Mouse (Mus musculus): Measurements from ENCODE around the gene Adgrg7. TPM values are rescaled to one million over a fixed set of nuclear protein-coding genes. Genes with fewer than 3 reads are reported as not detected.

Adgrg7 gene
- polyA plus RNA-seq (2021), result not detected

- ChIA-PET POLR2A (no interaction called here), CTCF (no interaction called here)
- ATAC-seq (no peak), DNase-seq (ENCODE audit: low read depth, low spot score) (no peak)
- in situ Hi-C loops (cut with MboI; ENCODE audit: low pct_unique_long_range_greater_than_20kb), result no loop called here
- H3K27me3 ChIP-seq, result peaks cover 39% of the 10 kb centered on the region
- TF ChIP-seq CTCF (IDR thresholded peaks at IDR 0.05), result no peak
Observed at GRCm38 (mm10) chr16:56795481-56796139, at the start of gene Adgrg7. Gene Adgrg7 (minus strand): TSS chr16:56795855.

- CTCF ChIA-PET, result no interaction called here
- ATAC-seq (no peak), DNase-seq (ENCODE audit: low read depth, low spot score) (no peak)
- no peak for TF ChIP-seq CTCF (IDR thresholded peaks at IDR 0.05)
- POLR2A ChIA-PET, result no interaction called here
- in situ Hi-C loops (cut with MboI; ENCODE audit: low pct_unique_long_range_greater_than_20kb), result no loop called here
- H3K27me3 ChIP-seq, result peaks cover 31% of the 10 kb centered on the region
Observed at GRCm38 (mm10) chr16:56842988-56843387, 47.3 kb upstream of the Adgrg7 start.

DNA sequence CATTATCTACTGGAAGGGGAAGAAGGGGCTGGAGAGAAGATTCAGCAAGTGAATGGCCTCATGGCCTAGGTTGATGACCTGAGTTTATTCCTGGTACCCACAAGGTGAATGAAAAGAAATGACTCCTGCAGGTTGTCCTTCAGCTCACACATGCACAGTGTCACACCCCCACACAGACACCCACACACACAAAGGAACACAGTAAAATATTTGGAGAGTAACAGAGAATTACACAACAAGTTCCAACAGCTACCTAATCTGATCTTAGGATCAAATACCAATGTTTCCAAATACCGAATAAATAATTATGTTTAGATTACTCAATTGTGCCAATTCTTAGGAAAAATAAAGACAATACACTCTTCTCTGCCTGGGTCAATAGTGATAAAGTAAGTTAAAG is 37.7 kb upstream of the Adgrg7 start:
- no peak for DNase-seq (ENCODE audit: low read depth, low spot score)
- peaks cover 13% of the 10 kb centered on the region for H3K27me3 ChIP-seq
- TF ChIP-seq CTCF (IDR thresholded peaks at IDR 0.05), result no peak
- no peak for ATAC-seq
- in situ Hi-C loops (cut with MboI; ENCODE audit: low pct_unique_long_range_greater_than_20kb), result no loop called here
- ChIA-PET CTCF (interaction anchor here (1.4 kb wide), 1 partner anchor 12 kb away, joined by 4 read pairs; no protein-coding TSS in a partner anchor), POLR2A (no interaction called here)

GRCm38 (mm10) chr16:56831986-56832385 is 36.3 kb upstream of the Adgrg7 start:
- POLR2A ChIA-PET, result no interaction called here
- CTCF ChIA-PET, result no interaction called here
- DNase-seq (ENCODE audit: low read depth, low spot score) (no peak), ATAC-seq (no peak)
- peaks cover 12% of the 10 kb centered on the region for H3K27me3 ChIP-seq
- in situ Hi-C loops (cut with MboI; ENCODE audit: low pct_unique_long_range_greater_than_20kb), result no loop called here
- no peak for TF ChIP-seq CTCF (IDR thresholded peaks at IDR 0.05)

- no peak for ATAC-seq
- POLR2A ChIA-PET, result no interaction called here
Observed at GRCm38 (mm10) chr16:56801370-56802109, 5.9 kb upstream of the Adgrg7 start.

GRCm38 (mm10) chr16:56800946-56801345 is 5.3 kb upstream of the Adgrg7 start:
- DNase-seq (ENCODE audit: low read depth, low spot score) (no peak), ATAC-seq (no peak)
- in situ Hi-C loops (cut with MboI; ENCODE audit: low pct_unique_long_range_greater_than_20kb), result no loop called here
- ChIA-PET POLR2A (no interaction called here), CTCF (interaction anchor here (0.9 to 2.1 kb wide), 3 partner anchors 21 to 124 kb away, joined by 3 to 9 read pairs (median 3); no protein-coding TSS in a partner anchor)
- peaks cover 58% of the 10 kb centered on the region for H3K27me3 ChIP-seq
- no peak for TF ChIP-seq CTCF (IDR thresholded peaks at IDR 0.05)

More at GRCm38 (mm10) chr16:56801370-56802109, 5.9 kb upstream of the Adgrg7 start:
- DNase-seq (ENCODE audit: low read depth, low spot score), result no peak
- CTCF ChIA-PET, result interaction anchor here (1.0 kb wide), 1 partner anchor 118 kb away, joined by 3 read pairs; no protein-coding TSS in a partner anchor
- peaks cover 58% of the 10 kb centered on the region for H3K27me3 ChIP-seq
- no peak for TF ChIP-seq CTCF (IDR thresholded peaks at IDR 0.05)
- in situ Hi-C loops (cut with MboI; ENCODE audit: low pct_unique_long_range_greater_than_20kb), result no loop called here

DNA sequence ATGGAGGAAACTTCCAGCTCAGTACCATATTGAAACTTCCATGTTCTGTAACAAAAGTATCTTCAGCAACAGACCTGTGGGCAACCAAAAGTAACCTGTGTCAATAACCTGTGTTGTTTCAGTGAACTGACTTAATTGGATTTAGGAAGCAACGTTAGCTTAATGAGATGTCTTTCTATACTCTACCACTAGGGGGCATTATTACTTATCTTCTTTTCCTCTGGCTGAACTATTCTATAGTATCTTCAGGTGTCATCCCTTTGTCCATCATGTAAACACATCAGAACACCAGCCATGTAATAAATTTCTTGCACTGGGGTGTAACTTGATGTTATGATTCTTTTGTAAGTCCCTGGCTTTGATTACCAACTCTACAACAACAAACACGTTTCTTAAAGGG is 4.8 kb upstream of the Adgrg7 start:
- ATAC-seq (no peak), DNase-seq (ENCODE audit: low read depth, low spot score) (no peak)
- ChIA-PET CTCF (interaction anchor here (0.9 to 2.1 kb wide), 8 partner anchors 10 to 125 kb away, joined by 3 to 9 read pairs (median 4); no protein-coding TSS in a partner anchor), POLR2A (no interaction called here)
- in situ Hi-C loops (cut with MboI; ENCODE audit: low pct_unique_long_range_greater_than_20kb), result no loop called here
- peak; percentile 52 for TF ChIP-seq CTCF (IDR thresholded peaks at IDR 0.05)
- peaks cover 57% of the 10 kb centered on the region for H3K27me3 ChIP-seq

GRCm38 (mm10) chr16:56799541-56800029 is 3.9 kb upstream of the Adgrg7 start:
- POLR2A ChIA-PET, result no interaction called here
- CTCF ChIA-PET, result interaction anchor here (0.7 to 2.1 kb wide), 8 partner anchors 11 to 63 kb away, joined by 3 to 9 read pairs (median 4); no protein-coding TSS in a partner anchor

DNA sequence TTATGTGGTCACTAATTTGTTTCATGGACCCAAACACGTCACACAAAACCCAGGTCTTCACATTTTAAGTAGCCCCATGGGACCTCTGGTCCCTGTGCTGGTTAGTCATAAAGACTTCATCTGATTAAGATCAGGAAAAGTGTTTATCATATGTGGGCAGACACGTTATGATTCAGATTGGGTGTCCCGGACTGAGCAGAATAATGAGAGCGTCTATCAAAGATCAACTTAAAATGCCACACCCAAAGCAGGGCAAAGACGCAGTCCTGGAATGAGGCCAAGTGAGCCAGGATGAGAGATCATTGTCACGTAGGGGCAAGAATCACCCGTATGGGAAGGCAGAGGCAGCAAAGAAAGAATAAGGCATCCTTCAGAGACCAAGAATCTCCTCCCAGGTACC is 3.2 kb upstream of the Adgrg7 start:
- ATAC-seq (no peak), DNase-seq (ENCODE audit: low read depth, low spot score) (no peak)
- ChIA-PET CTCF (interaction anchor here (2.1 kb wide), 1 partner anchor 23 kb away, joined by 9 read pairs; no protein-coding TSS in a partner anchor), POLR2A (no interaction called here)
- H3K27me3 ChIP-seq, result peaks cover 50% of the 10 kb centered on the region
- TF ChIP-seq CTCF (IDR thresholded peaks at IDR 0.05), result no peak
- in situ Hi-C loops (cut with MboI; ENCODE audit: low pct_unique_long_range_greater_than_20kb), result no loop called here

More at GRCm38 (mm10) chr16:56799541-56800029, 3.9 kb upstream of the Adgrg7 start:
- ATAC-seq, result no peak
- in situ Hi-C loops (cut with MboI; ENCODE audit: low pct_unique_long_range_greater_than_20kb), result no loop called here
- H3K27me3 ChIP-seq, result peaks cover 48% of the 10 kb centered on the region
- DNase-seq (ENCODE audit: low read depth, low spot score), result no peak
- TF ChIP-seq CTCF (IDR thresholded peaks at IDR 0.05), result no peak

- TF ChIP-seq CTCF (IDR thresholded peaks at IDR 0.05), result no peak
- ATAC-seq (no peak), DNase-seq (ENCODE audit: low read depth, low spot score) (no peak)
- CTCF ChIA-PET, result no interaction called here
- H3K27me3 ChIP-seq, result peaks cover 37% of the 10 kb centered on the region
- in situ Hi-C loops (cut with MboI; ENCODE audit: low pct_unique_long_range_greater_than_20kb), result no loop called here
- POLR2A ChIA-PET, result no interaction called here
Observed at GRCm38 (mm10) chr16:56794383-56795144, 1.1 kb downstream of the Adgrg7 start.

Data from Patski (cell line).